Mouse (Mus musculus): ENCODE data around the gene Tfeb. TPM values are rescaled to one million over a fixed set of nuclear protein-coding genes. Genes with fewer than 3 reads are reported as not detected.

Tfeb gene
- total RNA-seq (2012; rRNA removed): 14.7 and 16.4 TPM in 2 replicates
- 10 to 100 TPM in 1 of 2 experiments, not detected in 1; 22.8 TPM for polyA plus RNA-seq (2012; ENCODE audit: insufficient read depth in 1 of 2, insufficient read length in 2 of 2, low read depth in 1 of 2, low replicate concordance in 2 of 2, missing spikeins in 1 of 2)

DNA sequence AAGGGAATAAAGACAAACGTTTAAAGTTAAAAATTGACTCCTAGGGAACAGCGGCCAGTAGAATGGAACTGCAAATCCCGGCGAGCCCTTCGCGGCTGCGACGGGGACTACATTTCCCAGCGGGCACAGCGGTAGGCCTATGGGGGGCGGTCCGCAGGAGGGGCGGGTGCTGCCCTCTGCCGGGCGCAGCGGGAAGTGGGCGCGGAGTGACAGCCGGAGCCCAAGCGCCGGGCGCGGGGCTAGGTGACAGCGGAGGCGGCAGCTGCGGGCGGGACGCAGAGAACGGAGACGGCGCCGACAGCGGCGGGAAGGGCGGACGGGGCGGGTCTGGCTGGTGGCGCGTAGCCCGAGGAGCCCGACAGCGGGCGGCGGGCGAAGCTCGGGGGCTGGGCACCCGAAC, at the start of gene Tfeb:
Gene Tfeb (plus strand): TSS at position 175 of the 400 bp plus-strand sequence.
- peak within 1 kb of the TSS; percentile 70 for H3K27ac ChIP-seq (ENCODE audit: control insufficient read depth, low read depth, low read length)
- DNase-seq (ENCODE audit: low read depth, low spot score): peak; percentile 93
- H3K79me2 ChIP-seq (ENCODE audit: control insufficient read depth, insufficient read depth, low read length, poor library complexity): peaks cover 1% of the 10 kb centered on the region; the same call in 1 of the 2 replicates
- peaks cover 0 to 10% of the 10 kb centered on the region in 2 experiments; a peak in 2 of 4 replicates for H3K36me3 ChIP-seq (ENCODE audit: control insufficient read depth in 1 of 2, insufficient read depth in 2 of 2, low read length in 2 of 2)
- peaks cover 0 to 24% of the 10 kb centered on the region in 2 experiments; a peak in 3 of 4 replicates for H3K4me1 ChIP-seq (ENCODE audit: control insufficient read depth in 1 of 2, insufficient read depth in 2 of 2, low read length in 2 of 2)
- peak within 1 kb of the TSS; percentile 87 for H3K9ac ChIP-seq (ENCODE audit: control insufficient read depth, low read depth, low read length, poor library complexity, severe bottlenecking)
- H3K27me3 ChIP-seq (ENCODE audit: control insufficient read depth in 1 of 2, insufficient read depth in 2 of 2, low read length in 2 of 2): no peaks in the 10 kb centered on the region
- H3K9me3 ChIP-seq (replicated peaks; ENCODE audit: insufficient read depth, low read length): no peaks in the 10 kb centered on the region
- peak within 1 kb of the TSS; percentile 83 to 91 for H3K4me3 ChIP-seq (ENCODE audit: control insufficient read depth in 1 of 2, insufficient read depth in 1 of 2, low read depth in 2 of 2, low read length in 2 of 2)
- TF ChIP-seq TAL1 (IDR thresholded peaks at IDR 0.05; ENCODE audit: low read length) (no peak), KAT2A (conservative IDR thresholded peaks at IDR 0.05; ENCODE audit: low read depth, low read length) (peak; percentile 96), MEF2A (IDR thresholded peaks at IDR 0.05; ENCODE audit: extremely low read depth, insufficient replicate concordance, low read depth, low read length, poor library complexity, severe bottlenecking) (no peak), UBTF (IDR thresholded peaks at IDR 0.05; ENCODE audit: borderline replicate concordance, insufficient read depth, low read depth, low read length) (0 out of 2 replicates have a peak, but pooled peaks have one; percentile 53), CHD1 (IDR thresholded peaks at IDR 0.05; ENCODE audit: low read depth, low read length) (no peak), ZKSCAN1 (IDR thresholded peaks at IDR 0.05; ENCODE audit: low read depth, low read length) (no peak), SMC3 (IDR thresholded peaks at IDR 0.05; ENCODE audit: low read depth, low read length) (peak; percentile 64), GABPA (IDR thresholded peaks at IDR 0.05; ENCODE audit: low read depth, low read length) (no peak), GATA1 (IDR thresholded peaks at IDR 0.05; ENCODE audit: low read depth, low read length) (no peak), E2F4 (IDR thresholded peaks at IDR 0.05; ENCODE audit: borderline replicate concordance, low read depth, low read length) (no peak), MAZ (IDR thresholded peaks at IDR 0.05; ENCODE audit: low read depth, low read length) (peak; percentile 94; the same call in 1 of the 2 replicates), CHD2 (IDR thresholded peaks at IDR 0.05; ENCODE audit: low read length) (no peak), POLR2AphosphoS5 (IDR thresholded peaks at IDR 0.05; ENCODE audit: borderline replicate concordance, low read depth, low read length) (no peak), POLR2A (IDR thresholded peaks at IDR 0.05; ENCODE audit: control insufficient read depth in 1 of 2, insufficient read depth in 1 of 2, low read depth in 1 of 2, low read length in 2 of 2, poor library complexity in 1 of 2) (0 out of 4 replicates have a peak, but pooled peaks of 1 of the 2 experiments have one; percentile 37), JUND (IDR thresholded peaks at IDR 0.05; ENCODE audit: low read depth, low read length) (no peak), RCOR1 (IDR thresholded peaks at IDR 0.05; ENCODE audit: low read depth, low read length) (no peak), CTCF (IDR thresholded peaks at IDR 0.05 in 2 of 3, conservative IDR thresholded peaks at IDR 0.05 in 1 of 3; ENCODE audit: control insufficient read depth in 1 of 3, insufficient read depth in 1 of 3, low read depth in 2 of 3, low read length in 3 of 3, poor library complexity in 1 of 3, severe bottlenecking in 1 of 3) (peak; percentile 63 to 97 (median 96); a peak in 5 of 6 replicates), ZNF384 (IDR thresholded peaks at IDR 0.05; ENCODE audit: low read depth, low read length) (no peak), MAFK (IDR thresholded peaks at IDR 0.05; ENCODE audit: borderline replicate concordance, low read depth, low read length) (no peak), NRF1 (IDR thresholded peaks at IDR 0.05; ENCODE audit: insufficient read depth, low read depth, low read length, poor library complexity, severe bottlenecking) (0 out of 2 replicates have a peak, but pooled peaks have one; percentile 26), MAX (IDR thresholded peaks at IDR 0.05; ENCODE audit: low read length) (no peak), TBP (IDR thresholded peaks at IDR 0.05; ENCODE audit: low read depth, low read length) (no peak), MYB (IDR thresholded peaks at IDR 0.05; ENCODE audit: low read depth, low read length) (no peak), ZC3H11A (IDR thresholded peaks at IDR 0.05; ENCODE audit: low read depth, low read length) (no peak), ELF1 (IDR thresholded peaks at IDR 0.05; ENCODE audit: low read depth, low read length) (peak; percentile 70; the same call in 1 of the 2 replicates), MXI1 (IDR thresholded peaks at IDR 0.05; ENCODE audit: low read depth, low read length) (peak; percentile 67), RAD21 (IDR thresholded peaks at IDR 0.05; ENCODE audit: low read depth, low read length) (peak; percentile 25), USF2 (IDR thresholded peaks at IDR 0.05; ENCODE audit: borderline replicate concordance in 1 of 2, insufficient read depth in 1 of 2, low read depth in 1 of 2, low read length in 2 of 2) (no peak), POLR2AphosphoS2 (IDR thresholded peaks at IDR 0.05; ENCODE audit: low read length) (no peak), BHLHE40 (IDR thresholded peaks at IDR 0.05; ENCODE audit: borderline replicate concordance, low read depth, low read length) (no peak), HCFC1 (IDR thresholded peaks at IDR 0.05; ENCODE audit: low read depth, low read length) (peak; percentile 99), ETS1 (IDR thresholded peaks at IDR 0.05; ENCODE audit: low read depth, low read length) (no peak), ZMIZ1 (IDR thresholded peaks at IDR 0.05; ENCODE audit: low read depth, low read length) (no peak), TCF12 (IDR thresholded peaks at IDR 0.05; ENCODE audit: low read depth, low read length) (peak; percentile 20; the same call in 1 of the 2 replicates), MYC (IDR thresholded peaks at IDR 0.05; ENCODE audit: low read depth, low read length) (no peak), EP300 (IDR thresholded peaks at IDR 0.05; ENCODE audit: low read depth in 1 of 2, low read length in 2 of 2) (no peak)
